Mouse (Mus musculus): ENCODE results near the gene Luc7l2.

- TF ChIP-seq POLR2A (IDR thresholded peaks at IDR 0.05; ENCODE audit: borderline replicate concordance, insufficient read depth, low read length) (no peak), CTCF (IDR thresholded peaks at IDR 0.05; ENCODE audit: borderline replicate concordance, insufficient read depth, low read depth, low read length) (no peak)
Measured at GRCm38 (mm10) chr6:38629556-38629955, 78.4 kb downstream of the Luc7l2 start.
